Mouse (Mus musculus) forebrain, embryonic 12.5 days (tissue): ENCODE data around the gene Irf2bp2. TPM values are rescaled to one million over a fixed set of nuclear protein-coding genes. Genes with fewer than 3 reads are reported as not detected.
A peak's percentile ranks its signal among the peaks of the same experiment; 100 is the strongest.

Source experiments
- ATAC-seq: fragments of 200-750 bp; cut with Nextera tagmentation; 2 replicates; pipeline ENCODE4 v1.8.0; 2017; ENCODE audit warnings: moderate TSS enrichment; ENCODE audit not compliant: low FRiP score
- H3K27ac ChIP-seq: fragments of 300-500 bp; sonication (generic); 2 replicates; pipeline ENCODE4 v1.5.1; 2016; ENCODE audit warnings: mild to moderate bottlenecking
- H3K27me3 ChIP-seq: fragments of 300-500 bp; sonication (generic); 2 replicates; pipeline ENCODE4 v1.6.1; 2016; ENCODE audit warnings: mild to moderate bottlenecking
- H3K36me3 ChIP-seq: fragments of 300-500 bp; sonication (generic); replicated peaks from 2 replicates; pipeline ENCODE4 v1.6.1; 2016; ENCODE audit warnings: mild to moderate bottlenecking
- H3K4me1 ChIP-seq: fragments of 300-500 bp; sonication (generic); 2 replicates; pipeline ENCODE4 v1.6.1; 2016
- H3K4me2 ChIP-seq: fragments of 300-500 bp; sonication (generic); 2 replicates; pipeline ENCODE4 v1.6.1; 2016; ENCODE audit warnings: mild to moderate bottlenecking, moderate library complexity
- H3K4me3 ChIP-seq: fragments of 300-500 bp; sonication (generic); replicated peaks from 2 replicates; pipeline ENCODE4 v1.5.1; 2016; ENCODE audit warnings: mild to moderate bottlenecking
- H3K9ac ChIP-seq: fragments of 300-500 bp; sonication (generic); 2 replicates; pipeline ENCODE4 v1.6.1; 2016; ENCODE audit warnings: mild to moderate bottlenecking
- H3K9me3 ChIP-seq: fragments of 300-500 bp; sonication (generic); 2 replicates; pipeline ENCODE4 v1.6.1; 2016
- WGBS: fragments of 180-500 bp; shearing (Covaris S2); methylation state at CpG from one replicate; pipeline ENCODE4 v1.1.7; 2016; 5-methylcytosine and 5-hydroxymethylcytosine counted together
- polyA plus RNA-seq: library from polyadenylated mRNA; unstranded; fragments of >200 nt; fragmentation: Nextera tagmentation; extraction: Ambion mirVana; gene quantifications from 2 replicates; pipeline ENCODE4 v1.2.1, GENCODE M21; 2016

Irf2bp2 gene
- polyA plus RNA-seq, 1 experiment from 2014 or later = 7.4 TPM

DNA sequence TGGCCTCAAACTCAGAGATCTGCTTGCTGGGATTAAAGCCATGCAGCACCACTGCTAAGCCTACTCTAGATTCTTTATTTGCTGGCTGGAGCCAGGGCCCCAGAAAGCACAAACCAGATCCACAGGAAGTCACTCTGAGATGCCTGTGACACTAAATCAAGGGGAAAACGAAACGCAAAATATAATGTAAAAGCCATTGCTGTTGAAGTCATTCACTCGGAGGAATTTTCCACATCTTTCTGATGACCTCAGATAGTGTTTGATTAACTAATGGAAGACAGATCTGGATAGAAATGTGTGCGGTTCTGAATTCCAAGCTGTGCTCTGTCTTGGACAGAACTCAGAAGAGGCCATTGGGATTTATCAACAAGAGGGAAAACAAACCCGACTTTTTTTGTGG lies 22.9 kb upstream of the Irf2bp2 start:
- no peaks in the 10 kb centered on the region for H3K4me1 ChIP-seq
- H3K27me3 ChIP-seq = no peaks in the 10 kb centered on the region
- no peaks in the 10 kb centered on the region for H3K9me3 ChIP-seq
- H3K36me3 ChIP-seq = no peaks in the 10 kb centered on the region
- H3K4me3 ChIP-seq = no peak overlapping the region
- WGBS = 89% methylated on average over 5 of the region's 5 CpGs
- H3K27ac ChIP-seq = no peak overlapping the region
- H3K9ac ChIP-seq = no peak overlapping the region
- no peak overlapping the region for H3K4me2 ChIP-seq
- ATAC-seq = no peak

DNA sequence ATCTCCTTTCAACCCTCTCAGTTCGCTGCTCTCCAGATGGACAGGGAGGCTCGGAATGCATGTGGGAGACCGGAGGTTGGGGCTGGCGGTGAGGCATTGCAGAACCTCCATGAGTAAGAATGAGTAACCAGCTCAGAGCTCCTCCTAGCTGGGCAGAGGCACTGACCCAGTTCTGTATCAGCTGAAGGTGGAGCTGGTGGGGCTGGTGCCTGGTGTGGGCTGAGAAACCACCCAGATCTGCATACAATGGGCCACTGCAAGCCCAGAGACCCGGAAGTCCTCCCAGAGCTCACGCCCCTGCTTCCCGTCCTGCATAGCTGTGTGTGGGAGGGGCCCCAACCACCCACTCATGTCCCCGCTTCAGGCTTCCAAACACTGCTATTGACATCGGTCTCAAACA lies 22.0 kb upstream of the Irf2bp2 start:
- Histone ChIP-seq H3K9ac (no peak overlapping the region), H3K4me2 (no peak overlapping the region), H3K4me3 (no peak overlapping the region), H3K27ac (no peak overlapping the region), H3K4me1 (peaks cover 7% of the 10 kb centered on the region), H3K36me3 (no peaks in the 10 kb centered on the region), H3K9me3 (no peaks in the 10 kb centered on the region), H3K27me3 (no peaks in the 10 kb centered on the region)
- no peak for ATAC-seq
- 79% methylated on average over 9 of the region's 9 CpGs for WGBS

- no peak for ATAC-seq
- Histone ChIP-seq H3K9me3 (no peaks in the 10 kb centered on the region), H3K9ac (no peak overlapping the region), H3K4me3 (no peak overlapping the region), H3K27ac (no peak overlapping the region), H3K4me2 (no peak overlapping the region), H3K4me1 (peaks cover 11% of the 10 kb centered on the region), H3K27me3 (no peaks in the 10 kb centered on the region), H3K36me3 (no peaks in the 10 kb centered on the region)
- 82% methylated on average over 5 of the region's 5 CpGs for WGBS
Observed at GRCm38 (mm10) chr8:126614740-126615132, 20.9 kb upstream of the Irf2bp2 start.

DNA sequence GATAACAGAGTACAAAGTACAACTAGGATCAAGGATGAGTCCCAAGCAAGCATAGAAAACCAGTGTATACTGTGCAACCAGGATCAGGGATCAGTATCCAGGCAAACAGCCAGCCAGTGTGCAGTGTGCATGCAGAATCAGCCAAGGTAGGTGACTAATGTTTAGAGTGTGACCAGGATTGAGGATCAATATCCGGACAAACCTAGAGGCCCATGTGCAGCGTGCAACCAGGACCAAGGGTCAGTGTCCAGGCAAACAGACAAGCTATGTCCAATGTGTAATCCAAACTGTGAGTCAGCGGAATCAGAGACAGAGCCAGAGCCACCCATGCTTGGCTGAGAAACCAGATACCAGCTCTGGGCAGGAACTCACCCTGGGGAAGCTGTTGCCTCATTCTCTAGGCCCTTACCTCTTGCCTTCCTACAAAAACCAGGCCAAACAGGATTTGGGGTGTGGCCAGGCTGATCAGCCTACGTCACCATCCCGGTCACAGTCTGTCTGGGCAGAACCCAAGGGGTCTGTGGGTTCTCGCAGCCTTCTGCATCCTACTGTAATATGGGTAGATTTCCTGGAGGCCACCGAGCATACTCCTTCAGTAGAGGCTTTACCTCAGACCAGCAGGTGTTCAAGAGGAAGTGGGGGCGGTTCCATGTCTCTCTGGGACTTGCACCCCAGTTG lies 20.4 kb upstream of the Irf2bp2 start:
- H3K27me3 ChIP-seq = no peaks in the 10 kb centered on the region
- no peak overlapping the region for H3K4me2 ChIP-seq
- no peaks in the 10 kb centered on the region for H3K36me3 ChIP-seq
- no peak overlapping the region for H3K27ac ChIP-seq
- H3K4me3 ChIP-seq = no peak overlapping the region
- no peak overlapping the region for H3K9ac ChIP-seq
- 92% methylated on average over 8 of the region's 8 CpGs for WGBS
- peaks cover 11% of the 10 kb centered on the region for H3K4me1 ChIP-seq
- no peaks in the 10 kb centered on the region for H3K9me3 ChIP-seq
- no peak for ATAC-seq

DNA sequence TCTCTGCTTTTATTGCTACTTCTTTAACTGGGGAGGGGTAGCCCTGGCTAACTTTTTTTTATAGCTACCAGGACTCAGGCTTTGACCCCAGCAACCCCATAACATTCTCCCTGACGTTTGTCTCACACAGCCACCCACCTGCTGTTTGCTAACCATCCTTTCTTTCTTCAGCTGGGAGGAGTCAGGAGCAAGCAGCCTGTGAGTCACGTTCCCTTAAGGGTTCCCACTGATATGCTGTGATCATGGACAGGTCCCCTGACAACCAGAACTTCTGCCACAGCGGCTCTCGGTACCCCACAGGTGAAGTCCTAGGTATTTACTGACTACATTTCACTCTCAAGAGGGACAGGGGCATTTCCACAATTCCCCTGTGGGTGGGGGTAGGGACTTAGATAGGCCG lies 19.4 kb upstream of the Irf2bp2 start:
- no peak overlapping the region for H3K9ac ChIP-seq
- H3K4me3 ChIP-seq = no peak overlapping the region
- ATAC-seq = no peak
- H3K4me1 ChIP-seq = peaks cover 11% of the 10 kb centered on the region
- no peaks in the 10 kb centered on the region for H3K36me3 ChIP-seq
- H3K4me2 ChIP-seq = no peak overlapping the region
- 69% methylated on average over 5 of the region's 5 CpGs for WGBS
- no peaks in the 10 kb centered on the region; the same call in 1 of the 2 replicates for H3K27me3 ChIP-seq
- H3K27ac ChIP-seq = no peak overlapping the region
- H3K9me3 ChIP-seq = no peaks in the 10 kb centered on the region

- Histone ChIP-seq H3K4me2 (no peak overlapping the region), H3K27me3 (no peaks in the 10 kb centered on the region; the same call in 1 of the 2 replicates), H3K4me3 (no peak overlapping the region), H3K9me3 (no peaks in the 10 kb centered on the region), H3K4me1 (peaks cover 11% of the 10 kb centered on the region), H3K9ac (no peak overlapping the region), H3K27ac (no peak overlapping the region), H3K36me3 (no peaks in the 10 kb centered on the region)
- no peak for ATAC-seq
- 90% methylated on average over 3 of the region's 3 CpGs for WGBS
Observed at GRCm38 (mm10) chr8:126612739-126613138, 19.0 kb upstream of the Irf2bp2 start.

- ATAC-seq = no peak
- H3K4me2 ChIP-seq = no peak overlapping the region
- no peak overlapping the region for H3K27ac ChIP-seq
- no peaks in the 10 kb centered on the region for H3K9me3 ChIP-seq
- no peaks in the 10 kb centered on the region; the same call in 1 of the 2 replicates for H3K27me3 ChIP-seq
- peaks cover 14% of the 10 kb centered on the region for H3K4me1 ChIP-seq
- no peak overlapping the region for H3K9ac ChIP-seq
- 8% methylated on average over 3 of the region's 3 CpGs for WGBS
- no peak overlapping the region for H3K4me3 ChIP-seq
- H3K36me3 ChIP-seq = no peaks in the 10 kb centered on the region
Observed at GRCm38 (mm10) chr8:126610713-126611112, 16.9 kb upstream of the Irf2bp2 start.

- no peaks in the 10 kb centered on the region; the same call in 1 of the 2 replicates for H3K27me3 ChIP-seq
- no peak overlapping the region for H3K9ac ChIP-seq
- H3K4me2 ChIP-seq = no peak overlapping the region
- H3K4me3 ChIP-seq = no peak overlapping the region
- no peaks in the 10 kb centered on the region for H3K36me3 ChIP-seq
- ATAC-seq = no peak
- no peak overlapping the region for H3K27ac ChIP-seq
- 90% methylated on average over 11 of the region's 11 CpGs for WGBS
- peaks cover 16% of the 10 kb centered on the region for H3K4me1 ChIP-seq
- no peaks in the 10 kb centered on the region for H3K9me3 ChIP-seq
Observed at GRCm38 (mm10) chr8:126609556-126610263, 15.9 kb upstream of the Irf2bp2 start.

- no peak overlapping the region for H3K4me2 ChIP-seq
- no peak overlapping the region for H3K4me3 ChIP-seq
- 41% methylated on average over 8 of the region's 8 CpGs for WGBS
- H3K27ac ChIP-seq = peak overlapping the region; percentile 36; the same call in 1 of the 2 replicates
- no peak overlapping the region for H3K9ac ChIP-seq
- no peaks in the 10 kb centered on the region for H3K9me3 ChIP-seq
- peaks cover 5% of the 10 kb centered on the region for H3K27me3 ChIP-seq
- H3K36me3 ChIP-seq = no peaks in the 10 kb centered on the region
- peaks cover 32% of the 10 kb centered on the region for H3K4me1 ChIP-seq
- ATAC-seq = no peak
Observed at GRCm38 (mm10) chr8:126603241-126603947, 9.6 kb upstream of the Irf2bp2 start.

- Histone ChIP-seq H3K4me2 (no peak overlapping the region), H3K27me3 (peaks cover 5% of the 10 kb centered on the region; the same call in 1 of the 2 replicates), H3K9me3 (no peaks in the 10 kb centered on the region), H3K4me1 (peaks cover 39% of the 10 kb centered on the region), H3K9ac (no peak overlapping the region), H3K36me3 (no peaks in the 10 kb centered on the region), H3K4me3 (no peak overlapping the region), H3K27ac (peak overlapping the region; percentile 36; the same call in 1 of the 2 replicates)
- ATAC-seq = 0 out of 2 replicates have a peak, but pooled peaks have one; percentile 40
- 37% methylated on average over 8 of the region's 8 CpGs for WGBS
Observed at GRCm38 (mm10) chr8:126602641-126603040, 8.9 kb upstream of the Irf2bp2 start.

DNA sequence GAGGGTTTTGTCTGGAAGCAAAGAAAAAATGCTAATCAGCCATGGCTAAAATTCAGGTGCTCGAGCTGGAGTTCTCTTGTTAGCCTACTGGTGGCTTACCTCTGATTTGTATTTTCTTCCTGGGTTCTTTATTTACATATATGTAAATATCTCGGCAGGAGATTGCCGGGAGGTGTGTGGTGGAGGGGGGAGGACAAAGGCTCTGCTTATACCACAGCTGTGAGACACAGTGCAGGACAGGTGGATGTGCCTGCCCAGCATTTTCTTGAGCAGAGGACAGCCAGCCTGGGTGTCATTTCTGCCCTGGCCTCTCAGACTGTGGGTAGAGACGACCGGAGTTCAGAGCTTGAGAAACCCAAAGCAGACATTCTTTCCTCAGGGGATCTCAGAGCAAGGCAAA lies 7.5 kb upstream of the Irf2bp2 start:
- H3K27me3 ChIP-seq = peaks cover 5% of the 10 kb centered on the region; the same call in 1 of the 2 replicates
- H3K4me2 ChIP-seq = no peak overlapping the region
- ATAC-seq = no peak
- no peaks in the 10 kb centered on the region for H3K9me3 ChIP-seq
- H3K4me1 ChIP-seq = peaks cover 50% of the 10 kb centered on the region
- WGBS = 25% methylated on average over 5 of the region's 5 CpGs
- no peaks in the 10 kb centered on the region for H3K36me3 ChIP-seq
- 0 out of 2 replicates have a peak overlapping the region, but pooled peaks have one; percentile 29 for H3K9ac ChIP-seq
- peak overlapping the region; percentile 63; the same call in 1 of the 2 replicates for H3K27ac ChIP-seq
- H3K4me3 ChIP-seq = no peak overlapping the region

GRCm38 (mm10) chr8:126600816-126601243 lies 7.0 kb upstream of the Irf2bp2 start:
- Histone ChIP-seq H3K4me1 (peaks cover 54% of the 10 kb centered on the region), H3K36me3 (no peaks in the 10 kb centered on the region), H3K9ac (0 out of 2 replicates have a peak overlapping the region, but pooled peaks have one; percentile 29), H3K4me2 (no peak overlapping the region), H3K27ac (peak overlapping the region; percentile 63; the same call in 1 of the 2 replicates), H3K27me3 (peaks cover 5% of the 10 kb centered on the region; the same call in 1 of the 2 replicates), H3K9me3 (no peaks in the 10 kb centered on the region), H3K4me3 (no peak overlapping the region)
- ATAC-seq = no peak; the same call in 1 of the 2 replicates
- whole genome bisulfite sequencing = 8% methylated on average over 7 of the region's 7 CpGs
